8 mouse cellular contexts compared by ENCODE assay signal in genomic region chr9:24503067-24503857, GRCm38 (mm10). TPM values are rescaled to one million over a fixed set of nuclear protein-coding genes. Genes with fewer than 3 reads are reported as not detected.
DNase-seq lines count a peak whose midpoint lies in the region; ATAC-seq and TF ChIP-seq lines count a peak whose summit lies in the region.

Dpy19l1 (minus strand) TSS chr9:24503140.

- peak; percentile 91 for ATAC-seq in frontal cortex, adult (ENCODE audit: low TSS enrichment)
- peak; percentile 98 for ATAC-seq in lung, embryonic 15.5 days (ENCODE audit: borderline replicate concordance, extremely low read depth, low FRiP score, low TSS enrichment)

- H3K27ac ChIP-seq in hindbrain, embryonic 10.5 days, result peak within 1 kb of the TSS; percentile 95
- H3K27ac ChIP-seq in lung, embryonic 15.5 days, result peak within 1 kb of the TSS; percentile 97
- H3K27ac ChIP-seq in olfactory bulb, adult 2 months (ENCODE audit: insufficient read depth, low read depth, low read length), result peak within 1 kb of the TSS; percentile 79

- TF ChIP-seq CTCF in olfactory bulb, adult 2 months (IDR thresholded peaks at IDR 0.05; ENCODE audit: insufficient read depth, low read depth, low read length), result no peak; the same call in 1 of the 2 replicates

- TF ChIP-seq POLR2A in olfactory bulb, adult 2 months (IDR thresholded peaks at IDR 0.05; ENCODE audit: insufficient read depth, low read depth, low read length), result peak; percentile 46; the same call in 1 of the 2 replicates

- H3K4me1 ChIP-seq in hindbrain, embryonic 10.5 days (replicated peaks), result peaks cover 32% of the 10 kb centered on the region
- H3K4me1 ChIP-seq in lung, embryonic 15.5 days, result peaks cover 18% of the 10 kb centered on the region
- peaks cover 6% of the 10 kb centered on the region; the same call in 1 of the 2 replicates for H3K4me1 ChIP-seq in olfactory bulb, adult 2 months (ENCODE audit: control insufficient read depth, insufficient read depth, low read length)

- H3K9me3 ChIP-seq in hindbrain, embryonic 10.5 days, result no peaks in the 10 kb centered on the region
- no peaks in the 10 kb centered on the region for H3K9me3 ChIP-seq in lung, embryonic 15.5 days

- peak within 1 kb of the TSS; percentile 64 for H3K4me2 ChIP-seq in lung, embryonic 15.5 days

- H3K9ac ChIP-seq in lung, embryonic 15.5 days, result peak within 1 kb of the TSS; percentile 71

- DNase-seq in MN1 (ENCODE audit: low spot score), result peak; percentile 90
- peak; percentile 89 for DNase-seq in cerebellum, adult 9-10 months
- peak; percentile 91 for DNase-seq in hindbrain, embryonic 10.5 days (ENCODE audit: low spot score)
- peak; percentile 55 for DNase-seq in layer of hippocampus, adult 9-10 months (ENCODE audit: low spot score)
- DNase-seq in thymus, adult 18-20 months, result peak; percentile 76 to 78

- WGBS in hindbrain, embryonic 10.5 days, result under 1% methylated on average over 99 of the region's 99 CpGs
- under 1% methylated on average over 81 of the region's 99 CpGs for WGBS in lung, embryonic 15.5 days
- under 1% methylated on average over 99 of the region's 99 CpGs for WGBS in olfactory bulb, adult 2 months

- no peaks in the 10 kb centered on the region for H3K36me3 ChIP-seq in hindbrain, embryonic 10.5 days
- no peaks in the 10 kb centered on the region for H3K36me3 ChIP-seq in lung, embryonic 15.5 days

- H3K27me3 ChIP-seq in hindbrain, embryonic 10.5 days (ENCODE audit: insufficient read depth, poor library complexity, severe bottlenecking), result no peaks in the 10 kb centered on the region
- H3K27me3 ChIP-seq in lung, embryonic 15.5 days, result no peaks in the 10 kb centered on the region

- peak within 1 kb of the TSS; percentile 73 for H3K4me3 ChIP-seq in hindbrain, embryonic 10.5 days
- H3K4me3 ChIP-seq in lung, embryonic 15.5 days, result peak within 1 kb of the TSS; percentile 82
- H3K4me3 ChIP-seq in olfactory bulb, adult 2 months (ENCODE audit: insufficient read depth, low read depth, low read length), result peak within 1 kb of the TSS; percentile 97

RNA-seq across cellular contexts. Expression of gene Dpy19l1, which starts in this region (rescaled TPM):
- 4.9 and 9.2 TPM in 2 replicates for polyA plus RNA-seq in hindbrain, embryonic 10.5 days (2016; fragmentation: Nextera tagmentation; extraction: Ambion mirVana)
- polyA plus RNA-seq in lung, embryonic 15.5 days (2015; fragmentation: Nextera tagmentation; extraction: Ambion mirVana), result 15.5 and 18.4 TPM in 2 replicates
- not detected in 2 replicates for polyA plus RNA-seq in olfactory bulb, adult 2 months (2012; ENCODE audit: insufficient read depth, insufficient read length, low replicate concordance, missing spikeins)

Comparison
In these comparisons a context has a peak if more than half of its experiments do, and no peak if none do; other contexts are left out.
1. Peak in every context shown above with its lines: DNase-seq, ATAC-seq, H3K4me3 ChIP-seq and H3K27ac ChIP-seq.